Mouse (Mus musculus) thymus, adult 2 months (tissue): ENCODE measurements around the gene Fer.

ENCODE experiments used
- CTCF ChIP-seq: fragments of 200-500 bp; IDR thresholded peaks from 2 replicates; pipeline ENCODE4 v1.5.1; 2012; ENCODE audit warnings: mild to moderate bottlenecking, control low read depth, low read length, moderate library complexity, borderline replicate concordance; ENCODE audit not compliant: control insufficient read depth, poor library complexity, insufficient read depth; ENCODE audit errors: extremely low read depth
- POLR2A ChIP-seq: fragments of 200-500 bp; IDR thresholded peaks from 2 replicates; pipeline ENCODE4 v1.6.1; 2012; ENCODE audit warnings: mild to moderate bottlenecking, low read length, control low read depth, moderate library complexity; ENCODE audit not compliant: control insufficient read depth, poor library complexity, insufficient read depth; ENCODE audit errors: extremely low read depth

GRCm38 (mm10) chr17:63849566-63849965 is 13.3 kb upstream of the Fer start:
- TF ChIP-seq CTCF (no peak), POLR2A (no peak)
